Mouse (Mus musculus) layer of hippocampus, adult 2 months (tissue): ENCODE data around the gene Ctnnbl1. TPM values are rescaled to one million over a fixed set of nuclear protein-coding genes. Genes with fewer than 3 reads are reported as not detected.

Experiments
- DNase-seq, 2 experiments: peaks; one replicate each; pipeline ENCODE4 v3.0.0; 2022; ENCODE audit warnings: low spot score in 2 of 2
- H3K27ac ChIP-seq: fragments of 200-600 bp; 2 replicates; pipeline ENCODE4 v1.8.1; 2022
- H3K4me3 ChIP-seq: fragments of 200-600 bp; 2 replicates; pipeline ENCODE4 v1.8.1; 2022; ENCODE audit warnings: mild to moderate bottlenecking
- CTCF ChIP-seq: fragments of 200-600 bp; conservative IDR thresholded peaks from 2 replicates; pipeline ENCODE4 v1.8.1; 2022; ENCODE audit warnings: antibody characterized with exemption, mild to moderate bottlenecking, moderate library complexity
- long read RNA-seq, 2 experiments: library from polyadenylated mRNA; stranded (forward); transcript quantifications; one replicate each; pipeline ENCODE4 v2.0.0; 2021; ENCODE audit warnings: borderline mapping rate in 2 of 2
- total RNA-seq, 2 experiments: library from RNA; stranded (reverse); gene quantifications; 2 replicates each; pipeline ENCODE4 v1.2.3; 2021

Gene Ctnnbl1
- total RNA-seq = 10 to 100 TPM; 29.2 to 32.8 TPM
- long read RNA-seq, experiment 1, transcript Ctnnbl1-201 (16 exons, 2,442 nt) = major isoform, 33 of 92 reads
- long read RNA-seq, experiment 1, partial matches to known transcripts = 7 of 92 reads
- long read RNA-seq, experiment 1, other reads (novel, unspliced or antisense) = 52 of 92 reads
- long read RNA-seq, experiment 2, transcript Ctnnbl1-201 (16 exons, 2,442 nt) = major isoform, 56 of 114 reads
- long read RNA-seq, experiment 2, partial matches to known transcripts = 53 of 114 reads
- long read RNA-seq, experiment 2, other reads (novel, unspliced or antisense) = 5 of 114 reads

GRCm38 (mm10) chr2:157736854-157737850 lies at the start of gene Ctnnbl1:
Ctnnbl1 (plus strand) TSS chr2:157737401.
- peak; percentile 53 for TF ChIP-seq CTCF
- peak within 1 kb of the TSS; percentile 87 for H3K4me3 ChIP-seq
- H3K27ac ChIP-seq = peak within 1 kb of the TSS; percentile 83
- DNase-seq = peak; percentile 99 to 100

- no peak for TF ChIP-seq CTCF
- no peak overlapping the region for H3K4me3 ChIP-seq
- no peak for DNase-seq
Measured at GRCm38 (mm10) chr2:157687506-157687905, 49.7 kb upstream of the Ctnnbl1 start.

GRCm38 (mm10) chr2:157691266-157692105 lies 45.7 kb upstream of the Ctnnbl1 start:
- DNase-seq = no peak
- no peak for TF ChIP-seq CTCF
- no peak overlapping the region for H3K27ac ChIP-seq
- no peak overlapping the region for H3K4me3 ChIP-seq

More at GRCm38 (mm10) chr2:157687506-157687905, 49.7 kb upstream of the Ctnnbl1 start:
- no peak overlapping the region for H3K27ac ChIP-seq

GRCm38 (mm10) chr2:157692365-157692932 lies 44.8 kb upstream of the Ctnnbl1 start:
- TF ChIP-seq CTCF = no peak
- H3K4me3 ChIP-seq = no peak overlapping the region
- no peak for DNase-seq
- no peak overlapping the region for H3K27ac ChIP-seq

- DNase-seq = no peak
- TF ChIP-seq CTCF = no peak
- no peak overlapping the region for H3K27ac ChIP-seq
- no peak overlapping the region for H3K4me3 ChIP-seq
Measured at GRCm38 (mm10) chr2:157693576-157693975, 43.6 kb upstream of the Ctnnbl1 start.

- peak; percentile 35 to 48 for DNase-seq
- no peak for TF ChIP-seq CTCF
- H3K4me3 ChIP-seq = no peak overlapping the region
- peak overlapping the region; percentile 33; the same call in 1 of the 2 replicates for H3K27ac ChIP-seq
Measured at GRCm38 (mm10) chr2:157696297-157696731, 40.9 kb upstream of the Ctnnbl1 start.

- TF ChIP-seq CTCF = no peak
- no peak overlapping the region for H3K27ac ChIP-seq
- H3K4me3 ChIP-seq = no peak overlapping the region
- no peak for DNase-seq
Measured at GRCm38 (mm10) chr2:157703155-157703554, 34.0 kb upstream of the Ctnnbl1 start.

- Histone ChIP-seq H3K4me3 (no peak overlapping the region; the same call in 1 of the 2 replicates), H3K27ac (peak overlapping the region; percentile 65)
- peak; percentile 13 to 29 for DNase-seq
- TF ChIP-seq CTCF = no peak
Measured at GRCm38 (mm10) chr2:157704991-157705776, 32.0 kb upstream of the Ctnnbl1 start.

- TF ChIP-seq CTCF = no peak
- DNase-seq = no peak
- Histone ChIP-seq H3K4me3 (no peak overlapping the region), H3K27ac (no peak overlapping the region; the same call in 1 of the 2 replicates)
Measured at GRCm38 (mm10) chr2:157705777-157706158, 31.4 kb upstream of the Ctnnbl1 start.

GRCm38 (mm10) chr2:157707191-157707923 lies 29.8 kb upstream of the Ctnnbl1 start:
- no peak for TF ChIP-seq CTCF
- Histone ChIP-seq H3K4me3 (no peak overlapping the region), H3K27ac (no peak overlapping the region)
- no peak for DNase-seq

- DNase-seq = no peak
- TF ChIP-seq CTCF = no peak
- Histone ChIP-seq H3K27ac (no peak overlapping the region), H3K4me3 (no peak overlapping the region)
Measured at GRCm38 (mm10) chr2:157712677-157713076, 24.5 kb upstream of the Ctnnbl1 start.
